Mouse (Mus musculus): Measurements from ENCODE around the gene Snapin.

Gene Snapin

DNA sequence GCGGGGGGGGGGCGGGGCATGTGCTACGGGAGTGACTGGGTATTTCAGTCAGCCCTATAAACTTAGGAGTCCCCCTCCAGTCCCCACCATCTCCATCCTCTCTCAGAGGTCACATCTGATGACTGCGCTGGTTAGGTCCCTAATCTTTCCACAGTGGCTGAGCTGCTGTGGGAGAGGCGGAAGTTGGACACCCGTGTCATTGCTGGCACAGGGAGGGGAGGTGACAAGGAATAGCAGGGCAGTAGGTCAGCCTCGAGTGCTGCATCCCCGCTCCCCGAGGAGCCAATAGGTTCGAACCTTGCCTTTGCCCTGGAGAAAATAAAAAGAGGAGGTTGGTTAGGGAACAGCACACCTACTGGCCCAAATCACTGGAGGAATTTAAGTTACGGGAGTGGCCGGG lies 40.0 kb downstream of the Snapin start:
- no peak for DNase-seq

DNA sequence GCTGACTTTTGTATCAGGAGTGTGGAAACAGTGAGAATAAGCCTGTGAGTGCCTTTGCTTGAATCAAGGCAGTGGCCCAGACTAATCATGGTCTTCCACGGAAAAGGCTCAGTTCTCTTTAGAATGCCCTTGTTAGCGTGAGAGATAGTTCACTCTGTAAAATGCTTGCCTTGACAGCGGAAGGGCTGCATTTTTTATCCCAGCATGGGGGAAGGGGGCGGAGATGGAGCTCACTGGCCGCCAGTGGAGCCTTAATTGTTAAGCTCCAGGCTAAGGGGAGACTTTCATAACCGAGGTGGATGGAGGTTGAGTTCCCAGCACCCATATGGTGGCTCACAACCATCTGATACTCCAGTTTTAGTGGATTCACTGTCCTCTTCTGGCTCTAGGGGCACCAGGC lies 42.2 kb downstream of the Snapin start:
- DNase-seq: no peak

DNA sequence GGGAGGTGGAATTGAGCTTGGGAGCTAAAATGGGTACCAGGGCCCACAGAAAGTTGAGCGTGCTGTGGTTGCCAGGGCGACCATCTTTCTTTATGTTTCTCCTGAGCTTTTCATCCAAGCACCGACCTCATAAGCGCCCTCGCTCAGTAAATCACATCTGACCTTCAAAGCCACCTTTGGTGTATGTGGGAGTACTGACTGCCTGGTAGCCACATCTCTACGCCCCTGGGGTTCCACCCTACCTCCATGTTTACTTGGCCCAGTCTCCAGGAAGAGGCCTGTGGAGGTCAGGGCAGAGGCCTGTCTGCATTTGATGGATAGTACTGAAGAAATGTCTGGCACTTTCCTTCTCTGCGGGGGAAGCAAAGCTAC lies 43.7 kb downstream of the Snapin start:
- DNase-seq: no peak

DNA sequence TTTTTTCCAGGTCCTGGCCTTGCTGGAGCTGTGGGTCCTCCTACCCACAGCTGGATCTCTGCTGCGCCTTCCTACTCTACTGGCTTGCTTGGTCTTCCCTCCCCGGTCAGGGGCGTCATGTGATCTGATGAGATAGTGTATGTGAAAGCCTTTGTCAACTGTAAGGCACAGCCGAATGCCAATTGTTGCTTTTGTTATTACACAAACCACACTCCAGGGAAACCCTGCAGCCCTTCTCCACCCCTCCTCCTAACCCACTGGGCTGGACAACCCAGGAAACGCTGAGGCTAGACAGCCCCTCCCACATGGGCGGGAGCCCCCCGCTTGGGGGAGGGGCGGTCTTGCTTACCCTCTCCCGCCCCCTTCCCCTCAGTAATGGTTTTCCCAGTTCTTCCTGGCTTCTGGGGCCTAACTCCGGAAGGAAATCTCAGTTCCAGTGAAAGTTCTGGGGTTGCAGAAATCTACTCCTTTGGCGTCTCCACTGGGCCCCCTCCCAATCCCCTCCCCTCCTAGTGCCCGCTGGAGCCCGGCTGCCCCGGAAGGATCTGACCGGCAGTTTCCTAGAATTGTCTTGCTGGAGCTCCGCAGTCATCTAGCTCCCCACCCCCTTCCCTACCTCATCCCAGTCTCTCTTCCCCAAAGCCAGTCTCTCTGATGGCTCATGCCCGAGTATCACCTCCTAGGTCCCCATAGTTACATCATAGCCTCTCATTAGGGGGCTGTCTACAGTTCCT lies 44.3 kb downstream of the Snapin start:
- peak; percentile 61 for DNase-seq

DNA sequence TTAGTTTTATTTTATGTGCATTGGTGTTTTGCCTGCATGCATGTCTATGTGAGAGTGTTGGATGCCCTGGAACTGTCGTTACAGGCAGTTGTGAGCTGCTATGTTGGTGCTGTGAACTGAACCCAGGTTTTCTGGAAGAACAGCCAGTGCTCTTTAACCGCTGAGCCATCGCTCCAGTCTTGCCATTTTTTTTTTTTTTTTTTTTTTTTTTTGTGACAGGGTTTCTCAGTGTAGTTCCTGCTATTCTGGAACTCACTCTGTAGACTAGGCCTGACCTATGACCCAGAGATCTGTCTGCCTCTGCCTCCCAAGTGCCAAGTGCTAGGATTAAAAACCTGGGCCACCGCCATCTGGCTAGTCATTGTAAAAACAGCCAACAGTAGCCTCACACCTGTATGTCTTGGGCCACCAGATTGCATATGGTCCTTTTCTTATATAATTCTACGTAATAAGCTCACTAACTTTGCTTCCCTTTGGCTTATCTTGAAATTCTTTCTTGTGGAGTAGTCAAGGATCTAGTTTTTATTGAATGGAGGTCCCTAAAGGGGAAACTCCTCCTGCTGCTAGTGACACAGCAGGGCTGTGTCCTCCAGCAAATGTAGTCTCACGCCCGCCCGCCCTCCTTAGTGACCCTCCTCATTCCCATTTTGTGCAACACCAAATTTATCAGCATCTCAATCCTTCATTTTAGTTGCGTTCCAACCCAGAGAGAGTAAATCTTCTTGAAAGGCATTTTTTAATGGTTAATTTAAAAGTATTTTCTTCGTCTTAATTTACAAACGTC lies 45.2 kb downstream of the Snapin start:
- DNase-seq: no peak

DNA sequence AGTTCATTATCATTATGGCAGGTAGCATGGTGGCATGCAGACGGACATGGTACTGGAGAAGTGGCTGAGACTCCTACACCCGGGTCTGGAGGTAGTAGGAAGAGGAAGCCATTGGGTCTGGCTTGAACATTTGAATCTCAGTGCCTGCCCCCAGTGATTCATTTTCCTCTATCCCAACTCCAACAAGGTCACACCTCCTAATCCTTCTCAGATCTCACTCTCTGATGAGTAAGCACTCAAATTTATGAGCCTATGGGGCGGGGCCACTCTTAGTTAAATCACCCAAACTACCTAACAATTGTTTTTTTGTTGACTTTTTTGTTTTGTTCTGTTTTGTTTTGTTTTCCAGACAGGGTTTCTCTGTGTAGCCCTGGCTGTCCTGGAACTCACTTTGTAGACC lies 46.9 kb downstream of the Snapin start:
- DNase-seq: no peak

DNA sequence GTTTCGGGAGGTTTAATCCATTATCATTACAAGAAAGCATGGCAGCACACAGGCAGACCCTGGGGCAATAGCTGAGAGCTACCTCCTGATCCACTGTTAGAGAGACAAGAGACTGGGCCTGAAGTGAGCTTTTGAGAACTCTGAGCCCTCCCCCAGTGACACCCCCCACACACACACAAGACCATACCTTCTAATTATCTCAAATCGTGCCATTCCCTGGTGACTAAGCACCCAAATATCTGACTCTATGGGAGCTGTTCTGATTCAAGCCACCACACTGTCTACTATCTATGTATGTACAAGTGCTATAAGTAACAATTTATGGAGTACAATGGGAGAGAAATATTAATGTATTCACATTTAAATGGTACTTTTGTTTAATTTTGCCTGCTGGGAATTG lies 50.1 kb downstream of the Snapin start:
- DNase-seq: no peak
